Mouse (Mus musculus): ENCODE results near the gene Phc1. TPM values are rescaled to one million over a fixed set of nuclear protein-coding genes. Genes with fewer than 3 reads are reported as not detected.

The Phc1 gene
- polyA plus RNA-seq, 1 experiment: 10.2 TPM

DNA sequence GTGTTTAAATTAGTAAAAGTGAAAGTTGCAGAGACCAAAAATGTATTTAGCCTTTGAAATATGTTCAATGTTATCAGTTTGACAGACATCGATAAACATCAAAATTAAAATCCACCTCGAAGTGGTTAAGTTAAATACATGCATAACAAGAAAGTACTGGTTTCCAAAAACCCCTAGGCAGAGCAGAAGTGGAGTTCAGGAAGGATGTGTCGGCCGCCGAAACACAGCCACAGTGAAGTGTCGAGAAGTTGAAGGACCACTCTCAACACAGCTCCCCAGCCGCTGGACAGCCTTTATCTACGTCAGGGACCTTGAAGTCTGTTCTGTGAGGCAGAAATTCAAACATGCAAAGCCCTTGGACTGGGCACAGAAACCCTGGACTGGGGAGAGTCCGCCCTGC is 36.8 kb downstream of the Phc1 start:
- no peak for TF ChIP-seq GATA1 (IDR thresholded peaks at IDR 0.05; ENCODE audit: low read length)

DNA sequence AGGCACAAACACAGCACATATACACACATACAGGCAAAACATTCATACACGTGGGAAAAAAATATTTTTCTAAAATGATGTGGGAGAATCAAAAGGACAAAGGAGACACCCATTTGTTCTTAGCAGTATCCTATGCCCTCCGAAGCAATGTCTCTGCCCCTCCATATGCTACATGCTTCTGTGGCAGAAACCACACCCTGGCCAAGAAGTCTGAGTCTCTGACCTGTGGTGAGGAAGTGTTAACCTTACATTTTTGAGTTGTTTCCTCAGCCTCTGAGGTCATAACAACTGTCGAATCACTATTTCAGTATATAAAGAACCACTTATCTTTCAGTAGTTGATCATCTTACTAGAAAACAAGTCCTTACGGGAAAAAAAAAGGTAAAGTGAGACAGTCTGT is 37.7 kb downstream of the Phc1 start:
- no peak for TF ChIP-seq GATA1 (IDR thresholded peaks at IDR 0.05; ENCODE audit: low read length)

DNA sequence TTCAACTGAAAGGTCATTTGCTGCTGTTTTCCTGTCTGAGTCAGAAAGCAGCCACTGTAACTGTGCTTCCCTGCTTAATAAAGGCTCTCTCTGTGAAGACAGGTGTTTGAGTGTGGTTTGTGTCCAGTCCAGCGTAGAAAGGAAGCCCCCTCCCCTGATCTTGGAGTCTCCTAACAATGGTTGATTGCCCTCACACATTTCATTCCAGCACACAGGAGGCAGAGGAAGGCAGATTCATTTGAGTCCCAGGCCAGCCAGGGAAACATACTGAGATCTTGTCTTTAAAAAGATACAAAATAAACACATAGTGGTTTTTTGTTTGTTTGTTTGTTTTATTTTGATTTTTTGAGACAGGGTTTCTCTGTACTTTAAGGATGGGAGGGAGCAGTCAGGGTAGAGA is 38.2 kb downstream of the Phc1 start:
- no peak for TF ChIP-seq GATA1 (IDR thresholded peaks at IDR 0.05; ENCODE audit: low read length)

DNA sequence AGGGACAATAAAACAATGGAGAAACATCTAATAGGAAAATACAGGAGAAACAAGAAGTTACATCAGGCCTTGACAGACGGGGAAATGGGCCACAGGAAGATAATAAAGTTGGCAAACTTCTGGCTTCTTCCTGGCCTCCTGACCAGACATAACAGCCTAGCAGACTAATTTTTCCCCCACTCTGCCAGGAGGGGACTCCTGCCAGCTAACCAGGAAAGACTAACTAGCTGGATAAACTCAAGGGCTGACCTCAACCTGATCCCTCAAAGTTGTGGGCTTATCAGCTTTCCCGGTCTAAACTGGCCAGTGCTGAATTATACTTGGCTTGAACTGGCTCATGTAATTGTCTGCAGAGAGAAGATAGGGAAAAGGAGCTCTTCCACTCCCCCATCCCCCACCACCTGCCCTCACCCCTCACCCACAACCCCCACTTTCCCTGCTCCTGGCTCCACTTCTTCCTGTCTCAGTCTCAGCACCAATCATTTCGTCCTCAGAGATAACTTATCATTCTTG is 40.7 kb downstream of the Phc1 start:
- TF ChIP-seq GATA1 (IDR thresholded peaks at IDR 0.05; ENCODE audit: low read length): no peak

DNA sequence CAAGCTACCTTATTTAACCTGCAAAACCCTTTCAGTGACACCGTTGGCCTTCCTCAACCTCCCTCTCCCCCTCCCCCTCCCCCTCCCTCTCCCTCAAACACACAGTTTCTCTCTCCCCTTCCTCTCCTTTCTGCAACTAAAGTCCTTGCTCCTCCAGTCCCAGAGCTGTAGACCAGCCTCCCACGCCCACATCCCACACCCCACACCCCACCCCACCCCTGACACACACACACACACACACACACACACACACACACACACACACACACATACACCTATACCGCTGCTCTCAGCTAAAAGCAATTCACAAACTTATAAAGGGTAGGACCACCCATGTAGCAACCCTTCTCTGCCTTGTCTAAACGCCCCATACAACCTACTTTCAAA is 42.1 kb downstream of the Phc1 start:
- no peak for TF ChIP-seq GATA1 (IDR thresholded peaks at IDR 0.05; ENCODE audit: low read length)

DNA sequence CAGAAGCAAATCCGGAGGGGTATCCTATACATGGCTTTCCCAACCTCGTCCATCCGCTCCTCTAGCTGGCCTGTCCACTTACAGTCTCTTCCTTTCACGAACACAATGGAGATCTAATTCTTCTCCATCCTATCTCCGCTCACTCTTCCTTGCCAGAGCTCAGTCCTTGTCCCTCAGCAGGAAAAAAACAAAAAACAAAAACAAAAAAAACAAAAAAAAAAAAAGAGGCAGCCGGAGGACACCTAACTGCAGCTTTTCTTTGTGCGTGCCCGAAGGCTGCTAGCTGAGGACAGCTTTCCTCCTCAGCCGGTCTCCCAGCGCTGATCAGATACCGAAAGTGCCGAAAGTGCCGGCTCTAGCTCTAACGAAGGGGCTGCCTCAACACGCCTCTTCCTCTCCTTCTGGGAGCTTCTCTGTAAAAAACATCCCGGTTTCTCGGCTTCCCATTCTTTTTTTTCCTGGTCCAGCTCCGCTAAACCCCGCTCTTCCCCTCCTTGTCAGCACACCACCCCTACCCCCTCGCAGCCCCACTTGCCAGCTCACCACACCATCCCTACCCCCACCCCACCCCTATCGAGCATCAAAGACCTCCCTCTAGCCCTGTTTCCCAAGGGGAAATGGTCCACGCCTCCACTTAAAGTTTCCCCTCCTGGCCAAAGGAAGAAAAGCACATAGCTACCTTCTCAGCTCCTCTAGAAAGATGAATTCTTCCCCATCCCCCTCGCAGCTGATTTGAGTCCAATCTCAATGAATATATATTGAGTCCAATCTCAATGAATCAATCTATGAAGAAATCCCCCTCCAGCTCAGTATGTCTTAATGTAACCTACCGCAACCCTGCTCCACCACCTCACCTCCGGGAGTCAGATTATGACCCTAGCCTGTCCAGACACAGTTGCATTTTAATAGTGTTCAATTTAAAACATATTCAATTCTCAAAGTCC is 42.8 kb downstream of the Phc1 start:
- TF ChIP-seq GATA1 (IDR thresholded peaks at IDR 0.05; ENCODE audit: low read length): no peak

DNA sequence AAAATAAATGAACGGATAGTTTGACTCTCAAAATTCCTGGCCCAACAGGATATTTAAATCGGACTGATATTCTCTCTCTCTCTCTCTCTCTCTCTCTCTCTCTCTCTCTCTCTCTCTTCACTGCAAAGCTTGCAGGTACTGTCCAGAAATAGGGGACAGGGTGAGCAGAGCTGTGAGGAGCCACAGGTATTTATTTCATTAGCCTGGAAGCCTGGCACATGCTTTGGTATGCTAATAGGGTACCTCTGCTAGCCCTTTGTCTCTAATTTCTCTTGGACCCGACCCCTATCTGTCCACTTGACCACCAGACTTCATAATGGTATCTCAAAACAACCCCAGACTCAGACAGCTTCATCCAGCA is 43.5 kb downstream of the Phc1 start:
- TF ChIP-seq GATA1 (IDR thresholded peaks at IDR 0.05; ENCODE audit: low read length): no peak

DNA sequence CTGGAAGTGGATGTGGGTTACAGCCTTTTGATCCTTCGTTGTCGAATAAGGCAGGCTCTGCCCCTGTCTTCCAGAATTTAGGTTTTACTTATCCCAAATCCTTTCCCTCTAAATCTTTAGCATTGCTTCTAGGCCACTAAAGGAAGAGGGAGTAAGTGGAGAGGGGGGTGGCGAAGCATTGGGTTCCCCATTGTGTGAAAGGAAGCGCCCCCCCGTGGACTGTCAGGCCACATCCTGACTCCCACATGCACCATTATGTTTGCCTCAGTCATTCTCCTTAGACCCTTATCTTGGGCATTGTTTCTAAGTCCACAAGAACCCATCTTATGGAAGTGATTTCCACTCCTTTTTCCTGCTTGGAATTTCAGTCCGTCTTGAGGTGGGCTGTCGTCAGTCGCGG is 45.1 kb downstream of the Phc1 start:
- no peak for TF ChIP-seq GATA1 (IDR thresholded peaks at IDR 0.05; ENCODE audit: low read length)

DNA sequence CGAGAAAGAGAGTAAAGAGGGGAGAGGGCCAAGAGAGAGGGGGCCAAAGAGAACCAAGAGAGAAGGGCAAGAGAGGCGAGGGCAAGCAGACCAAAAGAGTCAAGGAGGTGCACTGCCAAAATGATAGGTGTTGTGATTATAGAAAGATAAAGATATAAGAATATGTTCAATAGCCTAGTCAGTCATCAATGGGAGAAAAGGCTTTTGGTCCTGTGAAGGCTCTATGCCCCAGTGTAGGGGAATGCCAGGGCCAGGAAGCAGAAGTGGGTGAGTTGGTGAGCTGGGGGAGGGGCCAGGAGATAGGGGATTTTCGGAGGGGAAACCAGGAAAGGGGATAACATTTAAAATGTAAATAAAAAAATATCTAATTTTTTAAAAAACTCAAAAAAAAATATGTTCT is 46.1 kb downstream of the Phc1 start:
- TF ChIP-seq GATA1 (IDR thresholded peaks at IDR 0.05; ENCODE audit: low read length): no peak

DNA sequence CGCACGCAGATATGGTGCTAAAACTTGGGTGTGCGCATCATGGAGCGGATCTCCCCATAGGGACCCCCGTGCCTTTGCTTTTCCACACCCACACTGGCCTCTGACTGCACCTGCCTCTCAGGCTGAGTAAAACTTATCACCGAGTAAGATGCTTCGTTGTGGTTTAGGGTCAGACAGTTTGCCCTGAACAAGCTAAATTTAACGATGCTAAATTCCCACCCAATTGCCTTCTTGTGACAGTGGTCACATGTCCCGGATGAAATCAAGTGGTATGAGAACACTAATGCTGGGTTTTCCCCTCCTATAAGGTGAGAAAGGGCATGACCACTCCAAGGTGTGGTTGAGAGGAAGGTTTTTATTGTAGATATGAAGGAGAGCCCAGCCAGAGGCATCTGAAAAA is 46.6 kb downstream of the Phc1 start:
- no peak for TF ChIP-seq GATA1 (IDR thresholded peaks at IDR 0.05; ENCODE audit: low read length)

DNA sequence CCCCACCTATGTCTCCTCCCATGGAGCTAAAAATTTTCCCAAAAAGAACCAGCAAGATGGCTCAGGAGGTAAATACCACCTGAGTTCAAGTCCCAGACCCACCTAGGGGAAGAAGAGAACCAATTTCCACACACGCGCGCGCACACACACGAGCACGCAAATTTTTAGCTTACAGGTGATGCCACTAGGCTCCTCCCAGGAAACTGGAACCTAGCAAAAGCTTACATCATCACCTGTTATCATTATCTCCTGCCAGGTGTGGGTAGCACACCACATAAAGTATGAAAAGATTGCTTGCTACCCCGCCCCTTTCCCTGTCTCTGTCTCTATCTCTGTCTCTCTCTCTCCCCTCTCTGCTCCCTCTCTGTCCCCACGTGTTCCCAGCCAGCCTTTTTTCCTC is 47.2 kb downstream of the Phc1 start:
- no peak for TF ChIP-seq GATA1 (IDR thresholded peaks at IDR 0.05; ENCODE audit: low read length)

DNA sequence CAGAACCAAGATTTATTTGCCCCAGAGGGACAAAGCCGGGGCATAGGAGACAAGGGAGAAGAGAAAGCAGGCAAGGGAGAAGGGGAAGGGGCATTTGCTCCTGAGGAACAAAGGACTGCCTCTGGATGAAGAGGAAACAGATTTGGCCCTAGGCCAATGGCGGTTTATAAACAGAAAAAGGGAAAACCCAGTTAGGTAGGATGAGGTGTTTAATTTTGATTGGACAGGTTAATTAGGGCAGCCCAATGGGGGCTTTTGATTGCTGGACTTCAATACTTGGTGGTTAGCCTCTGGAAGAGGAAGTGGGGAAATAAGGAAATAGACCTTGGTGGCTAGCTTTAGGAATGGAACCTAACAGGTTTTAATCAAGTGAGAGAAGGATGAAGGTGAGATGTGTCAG is 48.2 kb downstream of the Phc1 start:
- no peak for TF ChIP-seq GATA1 (IDR thresholded peaks at IDR 0.05; ENCODE audit: low read length)

DNA sequence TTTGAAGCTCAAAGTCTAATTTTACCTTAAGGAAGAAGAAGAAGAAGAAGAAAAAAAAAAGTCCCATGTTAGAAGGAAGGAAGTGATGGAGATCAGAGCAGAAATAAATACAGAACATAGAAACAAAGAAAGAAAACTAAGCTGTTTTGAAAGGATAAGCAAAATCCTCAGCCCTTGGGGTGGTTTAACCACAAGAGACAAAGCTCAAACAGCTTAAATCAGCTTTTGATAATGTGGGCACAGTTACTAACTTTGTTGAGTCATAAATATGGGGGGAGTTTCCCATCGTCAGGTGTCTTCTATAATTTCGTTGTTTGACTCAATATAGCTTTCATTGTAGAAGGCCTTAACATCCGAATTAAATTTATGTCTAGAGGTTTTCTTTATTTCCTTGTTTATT is 48.6 kb downstream of the Phc1 start:
- no peak for TF ChIP-seq GATA1 (IDR thresholded peaks at IDR 0.05; ENCODE audit: low read length)

DNA sequence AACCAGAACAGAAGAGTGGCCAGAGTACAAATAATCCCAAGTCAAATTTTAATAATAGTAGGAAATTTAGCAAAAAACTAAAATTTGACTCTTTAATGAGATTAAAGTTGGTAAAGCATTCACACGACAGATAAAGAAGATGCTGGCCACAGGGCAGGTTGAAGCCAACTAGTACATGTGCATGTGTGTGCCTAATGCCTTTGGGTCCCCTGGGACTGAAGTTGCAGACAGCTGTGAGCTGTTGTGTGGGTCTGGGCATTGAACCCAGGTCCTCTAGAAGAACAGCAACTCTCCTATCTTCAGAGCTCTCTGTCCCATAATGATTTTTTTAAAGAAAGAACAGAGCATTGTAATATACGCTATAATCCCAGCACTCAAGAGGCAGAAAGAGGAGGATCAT is 49.1 kb downstream of the Phc1 start:
- TF ChIP-seq GATA1 (IDR thresholded peaks at IDR 0.05; ENCODE audit: low read length): no peak

DNA sequence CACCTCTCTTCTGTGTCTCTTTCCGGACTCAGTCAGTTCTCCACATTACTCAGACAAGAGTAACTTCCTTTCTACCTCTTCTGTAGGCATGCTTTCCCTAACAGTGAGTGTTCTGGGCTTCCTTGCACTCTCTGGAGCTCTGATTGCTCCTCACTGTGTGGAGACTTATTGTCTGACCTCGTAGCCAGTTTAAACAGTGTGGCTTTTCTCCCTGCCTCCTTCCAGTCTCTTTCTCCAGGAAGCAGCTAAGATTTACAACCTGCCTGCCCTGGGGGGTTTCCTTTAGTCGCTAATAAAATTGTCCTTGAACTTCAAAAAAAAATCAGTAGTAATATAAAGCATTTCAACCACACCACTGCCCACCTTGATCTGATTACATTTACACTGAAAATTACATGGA is 50.1 kb downstream of the Phc1 start:
- TF ChIP-seq GATA1 (IDR thresholded peaks at IDR 0.05; ENCODE audit: low read length): no peak

DNA sequence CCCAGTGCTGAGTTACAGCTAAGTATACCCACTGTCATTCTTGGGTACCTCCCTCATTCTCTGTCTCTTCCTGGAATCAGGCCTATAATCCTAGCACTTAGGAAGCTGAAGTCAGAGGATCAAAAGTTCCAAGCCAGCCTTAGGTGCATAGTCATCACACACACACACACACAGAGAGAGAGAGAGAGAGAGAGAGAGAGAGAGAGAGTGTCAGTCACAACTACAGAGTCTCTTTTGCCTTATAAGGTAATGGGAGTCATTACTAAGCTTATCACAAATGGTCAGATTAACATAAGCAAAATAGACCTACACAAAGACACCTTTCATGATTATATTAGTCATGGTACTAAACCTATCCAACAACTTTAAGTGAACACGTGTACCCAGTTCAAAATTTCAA is 51.0 kb downstream of the Phc1 start:
- TF ChIP-seq GATA1 (IDR thresholded peaks at IDR 0.05; ENCODE audit: low read length): no peak

DNA sequence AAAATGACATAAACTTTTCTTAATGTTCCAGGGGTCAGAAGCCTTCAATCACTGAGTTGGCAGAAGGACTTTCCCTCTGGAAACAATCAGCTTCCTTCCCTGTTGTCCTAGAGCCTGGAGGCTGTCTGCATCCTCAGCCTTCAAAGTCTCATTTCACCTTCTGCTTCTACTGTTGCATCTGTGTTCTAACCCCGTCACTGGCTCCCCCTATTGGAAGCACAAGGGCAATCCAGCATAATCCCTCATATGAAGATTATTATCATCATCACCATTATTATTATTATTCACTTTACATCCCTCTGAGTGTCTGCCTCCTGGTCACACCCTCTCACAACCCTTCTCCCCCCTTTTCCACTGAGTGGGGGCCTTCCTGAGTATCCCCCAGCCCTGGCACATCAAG is 52.1 kb downstream of the Phc1 start:
- TF ChIP-seq GATA1 (IDR thresholded peaks at IDR 0.05; ENCODE audit: low read length): no peak
